Mouse (Mus musculus) heart, adult 8-10 months (tissue): ENCODE data around the gene Vmn1r213. TPM values are rescaled to one million over a fixed set of nuclear protein-coding genes. Genes with fewer than 3 reads are reported as not detected.

ENCODE experiments used
- DNase-seq: peaks from one replicate; pipeline ENCODE4 v3.0.0; 2022; ENCODE audit warnings: low spot score
- total RNA-seq, 4 experiments: library from RNA; stranded (reverse); gene quantifications; 2 replicates each; pipeline ENCODE4 v1.2.4; 2022

Vmn1r213 gene
- total RNA-seq: not detected

DNA sequence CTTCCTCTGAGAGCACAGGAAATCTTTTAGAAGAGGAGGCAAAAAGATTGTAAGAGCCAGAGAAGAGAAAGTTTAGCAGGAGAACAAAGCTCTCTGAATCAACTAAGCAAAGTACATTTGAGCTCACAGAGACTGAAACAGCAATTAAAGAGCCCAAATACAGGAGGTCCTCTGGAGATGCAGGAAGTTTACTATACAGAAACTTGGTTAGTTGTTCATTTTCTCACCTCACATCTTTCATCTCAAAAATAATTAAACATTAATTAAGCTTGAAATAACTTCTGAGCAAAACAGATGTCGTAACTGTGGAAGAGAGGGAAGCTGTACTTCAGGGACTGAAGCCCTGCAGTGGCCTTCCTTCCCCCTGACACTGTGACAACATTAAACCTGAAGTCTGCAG is at the start of gene Vmn1r213:
TSS of gene Vmn1r213 (plus strand) at position 301 of the 400 bp plus-strand sequence.
- DNase-seq: no peak

GRCm38 (mm10) chr13:22990214-22990891 is 17.1 kb upstream of the Vmn1r213 start:
- DNase-seq: no peak

GRCm38 (mm10) chr13:22992178-22992700 is 15.2 kb upstream of the Vmn1r213 start:
- DNase-seq: no peak

GRCm38 (mm10) chr13:22992721-22993120 is 14.7 kb upstream of the Vmn1r213 start:
- DNase-seq: no peak

DNA sequence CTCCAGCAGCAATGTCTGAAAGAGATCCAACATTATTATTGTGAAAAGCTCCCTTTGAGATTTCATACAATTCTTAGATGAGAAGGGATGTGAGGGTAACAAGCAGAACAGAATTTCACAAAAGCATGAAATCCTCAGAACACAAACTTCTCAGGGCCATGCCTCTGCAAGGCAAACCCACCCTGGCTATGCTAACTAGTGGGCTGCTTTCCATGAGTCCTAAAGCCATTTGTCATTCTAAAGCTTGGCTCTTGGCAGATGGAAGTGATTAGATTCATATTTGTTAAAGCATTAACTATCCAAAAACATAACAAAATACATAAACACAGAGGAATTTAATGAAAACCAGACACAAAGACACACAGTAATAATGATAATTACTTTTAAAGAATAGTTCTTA is 10.7 kb downstream of the Vmn1r213 start:
- no peak for DNase-seq

DNA sequence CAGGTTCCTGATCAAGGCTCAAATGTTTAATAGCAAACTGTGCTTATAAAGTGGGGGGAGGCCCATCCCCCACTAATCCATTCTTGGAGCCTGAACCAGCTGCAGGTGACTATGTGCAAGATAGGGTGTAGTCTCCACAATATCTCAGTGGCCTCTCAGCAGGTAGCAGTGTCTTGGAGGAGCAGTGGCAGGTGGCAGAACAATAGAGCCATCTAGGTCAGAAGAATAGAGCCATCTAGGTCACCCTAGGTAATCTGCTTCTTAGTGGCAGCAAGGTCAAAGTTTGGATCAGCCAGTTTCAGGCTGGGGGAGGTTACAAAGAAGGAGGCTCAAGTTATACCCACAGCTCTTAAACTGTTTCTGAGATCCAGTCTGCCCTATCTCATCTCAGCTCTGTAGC is 17.4 kb downstream of the Vmn1r213 start:
- no peak for DNase-seq

GRCm38 (mm10) chr13:23030118-23030517 is 22.7 kb downstream of the Vmn1r213 start, which contains the start of gene Vmn1r214:
TSS of gene Vmn1r214 (plus strand) at chr13:23030418.
- DNase-seq: no peak

- DNase-seq: no peak
Observed at GRCm38 (mm10) chr13:23057778-23058177, 50.3 kb downstream of the Vmn1r213 start.

Other genes starting within 250 kb of the Vmn1r213 start
- gene Vmn1r208, start 230.3 kb upstream of the Vmn1r213 start, total RNA-seq: not detected
- not detected for gene Vmn1r209, start 198.0 kb upstream of the Vmn1r213 start, total RNA-seq
- not detected for gene Vmn1r210, start 176.3 kb upstream of the Vmn1r213 start, total RNA-seq
- not detected for gene Vmn1r211, start 150.1 kb upstream of the Vmn1r213 start, total RNA-seq
- gene Vmn1r212, start 123.5 kb upstream of the Vmn1r213 start, total RNA-seq: not detected
- not detected for gene Vmn1r214, start 22.8 kb downstream of the Vmn1r213 start, total RNA-seq
- not detected for gene Vmn1r215, start 60.4 kb downstream of the Vmn1r213 start, total RNA-seq
- not detected for gene Vmn1r217, start 110.6 kb downstream of the Vmn1r213 start, total RNA-seq
- gene Vmn1r218, start 125.5 kb downstream of the Vmn1r213 start, total RNA-seq: not detected
- gene Vmn1r219, start 151.7 kb downstream of the Vmn1r213 start, total RNA-seq: not detected
- gene Vmn1r220, start 180.3 kb downstream of the Vmn1r213 start, total RNA-seq: not detected
- gene Vmn1r221, start 206.5 kb downstream of the Vmn1r213 start, total RNA-seq: not detected
- not detected for gene Vmn1r222, start 228.3 kb downstream of the Vmn1r213 start, total RNA-seq
- not detected for gene Vmn1r223, start 239.5 kb downstream of the Vmn1r213 start, total RNA-seq